Mouse (Mus musculus) G1E (cell line): Measurements from ENCODE around the gene Ccdc148. TPM values are rescaled to one million over a fixed set of nuclear protein-coding genes. Genes with fewer than 3 reads are reported as not detected.

Source experiments
- ATAC-seq: 2 replicates; pipeline ENCODE4 v1.8.0; 2016; ENCODE audit warnings: mild to moderate bottlenecking; ENCODE audit not compliant: insufficient number of reproducible peaks, poor library complexity, low FRiP score, severe bottlenecking; ENCODE audit errors: extremely low read depth
- DNase-seq: peaks from one replicate; pipeline ENCODE4 v3.0.0; 2012; ENCODE audit warnings: low spot score
- H3K27me3 ChIP-seq: 2 replicates; pipeline ENCODE4 v1.6.1; 2012; ENCODE audit warnings: mild to moderate bottlenecking, low read length, inconsistent platforms; ENCODE audit not compliant: insufficient read depth
- H3K36me3 ChIP-seq: replicated peaks from 2 replicates; pipeline ENCODE3; 2012; ENCODE audit warnings: mild to moderate bottlenecking, inconsistent platforms
- H3K4me1 ChIP-seq: 2 replicates; pipeline ENCODE4 v1.6.1; 2012; ENCODE audit warnings: low read depth, low read length, inconsistent platforms, mixed read lengths; ENCODE audit not compliant: insufficient read depth
- H3K4me3 ChIP-seq: 2 replicates; pipeline ENCODE4 v1.5.1; 2012; ENCODE audit warnings: low read depth, mild to moderate bottlenecking, inconsistent platforms, low read length, moderate library complexity, mixed read lengths
- H3K9me3 ChIP-seq: replicated peaks from 2 replicates; pipeline ENCODE4 v1.6.1; 2012; ENCODE audit warnings: inconsistent platforms
- CTCF ChIP-seq: IDR thresholded peaks from 2 replicates; pipeline ENCODE4 v1.5.1; 2012; ENCODE audit warnings: low read depth, low read length, inconsistent platforms, mixed read lengths
- GATA1 ChIP-seq: IDR thresholded peaks from 2 replicates; pipeline ENCODE4 v1.6.1; 2012; ENCODE audit warnings: borderline replicate concordance, low read length, inconsistent platforms, mixed read lengths
- GATA2 ChIP-seq: IDR thresholded peaks from 2 replicates; pipeline ENCODE4 v1.6.1; 2012; ENCODE audit warnings: low read depth, low read length, inconsistent platforms, borderline replicate concordance
- POLR2AphosphoS5 ChIP-seq: IDR thresholded peaks from 2 replicates; pipeline ENCODE4 v1.6.1; 2012; ENCODE audit warnings: low read depth, low read length, inconsistent platforms; ENCODE audit not compliant: insufficient replicate concordance
- TAL1 ChIP-seq: conservative IDR thresholded peaks from 2 replicates; pipeline ENCODE4 v1.6.1; 2012; ENCODE audit warnings: low read depth, low read length, inconsistent platforms, mixed read lengths
- polyA plus RNA-seq: library from polyadenylated mRNA; stranded (reverse); fragments of >175 nt; gene quantifications from 2 replicates; pipeline ENCODE4 v1.2.3, GENCODE M21; 2012
- total RNA-seq, 2 experiments: library from RNA; stranded (forward) in 1 of 2; stranded (reverse) in 1 of 2; fragments of 200-1000 nt in 1 of 2; fragments of >200 nt in 1 of 2; fragmentation: Nextera tagmentation in 1 of 2; gene quantifications; 2 replicates each; pipeline ENCODE4 v1.2.3; 2014 to 2017

Ccdc148 gene
- total and polyA plus RNA-seq, 3 experiments, result 0.22 TPM; not detected in 2

GRCm38 (mm10) chr2:59203627-59204425 lies 43.3 kb upstream of the Ccdc148 start:
- H3K4me3 ChIP-seq, result no peak overlapping the region
- no peak for TF ChIP-seq POLR2AphosphoS5
- TF ChIP-seq GATA1, result no peak
- TF ChIP-seq CTCF, result no peak

GRCm38 (mm10) chr2:59202930-59203329 lies 42.4 kb upstream of the Ccdc148 start:
- peaks cover 4% of the 10 kb centered on the region; the same call in 1 of the 2 replicates for H3K4me1 ChIP-seq
- TF ChIP-seq GATA1 (no peak), TAL1 (no peak), CTCF (no peak), GATA2 (no peak), POLR2AphosphoS5 (no peak)
- peaks cover 53% of the 10 kb centered on the region for H3K36me3 ChIP-seq
- no peaks in the 10 kb centered on the region for H3K27me3 ChIP-seq
- no peaks in the 10 kb centered on the region for H3K9me3 ChIP-seq
- H3K4me3 ChIP-seq, result no peak overlapping the region
- ATAC-seq (no peak), DNase-seq (no peak)

More at GRCm38 (mm10) chr2:59203627-59204425, 43.3 kb upstream of the Ccdc148 start:
- DNase-seq, result no peak
- Histone ChIP-seq H3K9me3 (no peaks in the 10 kb centered on the region), H3K4me1 (peaks cover 4% of the 10 kb centered on the region; the same call in 1 of the 2 replicates), H3K27me3 (no peaks in the 10 kb centered on the region), H3K36me3 (peaks cover 49% of the 10 kb centered on the region)
- no peak for ATAC-seq

GRCm38 (mm10) chr2:59200511-59200910 lies 40.0 kb upstream of the Ccdc148 start:
- no peaks in the 10 kb centered on the region for H3K9me3 ChIP-seq
- H3K27me3 ChIP-seq, result no peaks in the 10 kb centered on the region
- ATAC-seq (no peak), DNase-seq (no peak)
- H3K4me1 ChIP-seq, result peaks cover 6% of the 10 kb centered on the region; the same call in 1 of the 2 replicates
- H3K4me3 ChIP-seq, result no peak overlapping the region
- H3K36me3 ChIP-seq, result peaks cover 53% of the 10 kb centered on the region
- TF ChIP-seq GATA1 (no peak), POLR2AphosphoS5 (no peak), GATA2 (no peak), TAL1 (no peak), CTCF (no peak)

- no peak for DNase-seq
- ATAC-seq, result no peak
- H3K9me3 ChIP-seq, result no peaks in the 10 kb centered on the region
- no peak overlapping the region for H3K4me3 ChIP-seq
- no peak for TF ChIP-seq CTCF
- no peak for TF ChIP-seq POLR2AphosphoS5
- no peak for TF ChIP-seq GATA1
- no peak for TF ChIP-seq GATA2
- TF ChIP-seq TAL1, result no peak
- peaks cover 50% of the 10 kb centered on the region for H3K36me3 ChIP-seq
- peaks cover 6% of the 10 kb centered on the region; the same call in 1 of the 2 replicates for H3K4me1 ChIP-seq
- H3K27me3 ChIP-seq, result no peaks in the 10 kb centered on the region
Observed at GRCm38 (mm10) chr2:59199476-59199976, 39.0 kb upstream of the Ccdc148 start.

GRCm38 (mm10) chr2:59197156-59197555 lies 36.7 kb upstream of the Ccdc148 start:
- Histone ChIP-seq H3K4me1 (peaks cover 2% of the 10 kb centered on the region; the same call in 1 of the 2 replicates), H3K9me3 (no peaks in the 10 kb centered on the region), H3K36me3 (peaks cover 52% of the 10 kb centered on the region), H3K27me3 (no peaks in the 10 kb centered on the region), H3K4me3 (no peak overlapping the region)
- ATAC-seq (no peak), DNase-seq (no peak)
- TF ChIP-seq GATA2 (no peak), CTCF (no peak), POLR2AphosphoS5 (no peak), TAL1 (no peak), GATA1 (no peak)

- H3K4me3 ChIP-seq, result no peak overlapping the region
- peaks cover 6% of the 10 kb centered on the region for H3K4me1 ChIP-seq
- H3K9me3 ChIP-seq, result no peaks in the 10 kb centered on the region
- H3K27me3 ChIP-seq, result no peaks in the 10 kb centered on the region
- ATAC-seq, result no peak
- no peak for TF ChIP-seq POLR2AphosphoS5
- TF ChIP-seq CTCF, result no peak
- TF ChIP-seq GATA2, result no peak
- no peak for TF ChIP-seq GATA1
- no peak for TF ChIP-seq TAL1
- H3K36me3 ChIP-seq, result peaks cover 63% of the 10 kb centered on the region
- DNase-seq, result no peak
Observed at GRCm38 (mm10) chr2:59193117-59193516, 32.6 kb upstream of the Ccdc148 start.
